ENCODE assay signal across 9 mouse cellular contexts in the genomic region with DNA sequence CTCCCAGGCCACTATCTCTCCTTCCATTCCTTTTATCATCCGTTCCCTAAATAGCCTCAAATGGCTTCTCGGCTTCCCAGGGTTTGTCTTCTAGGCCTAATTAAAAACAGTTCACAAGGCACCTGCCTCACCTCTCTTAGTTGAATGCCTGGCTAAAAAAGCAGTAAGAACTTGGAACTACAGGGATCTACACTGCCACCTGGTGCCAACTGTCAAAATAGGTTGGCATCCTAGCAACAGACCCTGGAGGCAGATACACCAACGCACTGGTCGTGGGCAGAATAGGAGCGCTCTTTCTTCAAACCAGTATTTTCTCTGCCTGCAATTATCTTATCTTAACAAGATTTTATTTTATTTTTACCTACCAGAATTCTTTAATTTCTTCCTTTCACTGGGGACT. TPM values are rescaled to one million over a fixed set of nuclear protein-coding genes. Genes with fewer than 3 reads are reported as not detected.
DNase-seq lines count a peak whose midpoint lies in the region; ATAC-seq lines count a peak whose summit lies in the region.
"Had no signal": no experiment of that assay in that cellular context is flagged by ENCODE, and none has a peak within 500 bp of the region (broad histone marks: within the 10 kb centered on the region; RNA-seq: fewer than 3 reads in every experiment).

No protein-coding gene starts in this region.

- 35% methylated on average over 5 of the region's 5 CpGs for WGBS in kidney, embryonic 15.5 days
- WGBS in embryonic facial prominence, embryonic 10.5 days = 37% methylated on average over 5 of the region's 5 CpGs
- WGBS in hindbrain, embryonic 16.5 days = 26% methylated on average over 5 of the region's 5 CpGs
- WGBS in midbrain, embryonic 14.5 days = 27% methylated on average over 5 of the region's 5 CpGs

- DNase-seq in kidney, adult 18-20 months = peak; percentile 60
- DNase-seq in adrenal gland, adult 2 months = peak; percentile 47
- DNase-seq in embryonic facial prominence, embryonic 10.5 days (ENCODE audit: low spot score) = peak; percentile 64
- peak; percentile 72 to 76 for DNase-seq in left cerebral cortex, postnatal 36 days (ENCODE audit: low spot score in 2 of 2)
- DNase-seq in midbrain, embryonic 14.5 days = peak; percentile 90
- DNase-seq in spleen, postnatal 4 days (ENCODE audit: low spot score in 2 of 2) = peak; percentile 49 to 70

- ATAC-seq in kidney, embryonic 15.5 days (replicated peaks; ENCODE audit: low FRiP score) = no peak
- ATAC-seq in hindbrain, embryonic 16.5 days = peak; percentile 84
- no peak for ATAC-seq in midbrain, embryonic 14.5 days (ENCODE audit: low FRiP score, low TSS enrichment)

- H3K9me3 ChIP-seq in kidney, embryonic 15.5 days (replicated peaks) = no peaks in the 10 kb centered on the region
- no peaks in the 10 kb centered on the region for H3K9me3 ChIP-seq in embryonic facial prominence, embryonic 10.5 days
- no peaks in the 10 kb centered on the region for H3K9me3 ChIP-seq in hindbrain, embryonic 16.5 days (ENCODE audit: control insufficient read depth, low read length)
- no peaks in the 10 kb centered on the region for H3K9me3 ChIP-seq in midbrain, embryonic 14.5 days (ENCODE audit: control insufficient read depth, low read length)
- H3K9me3 ChIP-seq: embryonic facial prominence, embryonic 13.5 days had no signal

- no peaks in the 10 kb centered on the region for H3K4me1 ChIP-seq in kidney, embryonic 15.5 days
- no peaks in the 10 kb centered on the region for H3K4me1 ChIP-seq in embryonic facial prominence, embryonic 10.5 days
- H3K4me1 ChIP-seq in hindbrain, embryonic 16.5 days (ENCODE audit: control insufficient read depth, insufficient read depth, low read depth, low read length) = no peaks in the 10 kb centered on the region
- H3K4me1 ChIP-seq in midbrain, embryonic 14.5 days (ENCODE audit: control insufficient read depth, insufficient read depth, low read length) = no peaks in the 10 kb centered on the region
- H3K4me1 ChIP-seq: embryonic facial prominence, embryonic 13.5 days had no signal

- no peak overlapping the region for H3K9ac ChIP-seq in kidney, embryonic 15.5 days
- no peak overlapping the region for H3K9ac ChIP-seq in hindbrain, embryonic 16.5 days (ENCODE audit: low read depth, low read length)
- H3K9ac ChIP-seq in midbrain, embryonic 14.5 days (replicated peaks; ENCODE audit: low read length) = no peak overlapping the region
- H3K9ac ChIP-seq: embryonic facial prominence, embryonic 13.5 days had no signal

- intact Hi-C loops in left cerebral cortex, postnatal 36 days (cut with DNase I) = loop anchor here (1.0 to 5.0 kb wide), 3 partner anchors 21 to 119 kb away; no protein-coding TSS in a partner anchor

- no peak overlapping the region for H3K4me2 ChIP-seq in kidney, embryonic 15.5 days
- no peak overlapping the region for H3K4me2 ChIP-seq in hindbrain, embryonic 16.5 days (ENCODE audit: low read length)
- H3K4me2 ChIP-seq in midbrain, embryonic 14.5 days (ENCODE audit: low read length) = no peak overlapping the region
- H3K4me2 ChIP-seq: embryonic facial prominence, embryonic 13.5 days had no signal

- H3K36me3 ChIP-seq in kidney, embryonic 15.5 days = no peaks in the 10 kb centered on the region
- no peaks in the 10 kb centered on the region for H3K36me3 ChIP-seq in embryonic facial prominence, embryonic 10.5 days (replicated peaks)
- H3K36me3 ChIP-seq in hindbrain, embryonic 16.5 days (ENCODE audit: control insufficient read depth, insufficient read depth, low read length) = no peaks in the 10 kb centered on the region
- no peaks in the 10 kb centered on the region for H3K36me3 ChIP-seq in midbrain, embryonic 14.5 days (ENCODE audit: control insufficient read depth, insufficient read depth, low read length)
- H3K36me3 ChIP-seq: embryonic facial prominence, embryonic 13.5 days had no signal

- no peak overlapping the region for H3K27ac ChIP-seq in kidney, embryonic 15.5 days
- no peak overlapping the region for H3K27ac ChIP-seq in embryonic facial prominence, embryonic 10.5 days (replicated peaks)
- H3K27ac ChIP-seq in hindbrain, embryonic 16.5 days (ENCODE audit: low read depth, low read length) = no peak overlapping the region
- no peak overlapping the region for H3K27ac ChIP-seq in midbrain, embryonic 14.5 days (replicated peaks; ENCODE audit: low read depth, low read length)
- H3K27ac ChIP-seq: embryonic facial prominence, embryonic 13.5 days had no signal

- H3K27me3 ChIP-seq in kidney, embryonic 15.5 days = no peaks in the 10 kb centered on the region
- H3K27me3 ChIP-seq in embryonic facial prominence, embryonic 10.5 days (replicated peaks; ENCODE audit: low read depth, poor library complexity, severe bottlenecking) = no peaks in the 10 kb centered on the region
- H3K27me3 ChIP-seq in hindbrain, embryonic 16.5 days (replicated peaks; ENCODE audit: control insufficient read depth, insufficient read depth, low read length) = no peaks in the 10 kb centered on the region
- no peaks in the 10 kb centered on the region for H3K27me3 ChIP-seq in midbrain, embryonic 14.5 days (ENCODE audit: control insufficient read depth, insufficient read depth, low read length)
- H3K27me3 ChIP-seq: embryonic facial prominence, embryonic 13.5 days had no signal

- no peak overlapping the region for H3K4me3 ChIP-seq in kidney, embryonic 15.5 days (replicated peaks)
- H3K4me3 ChIP-seq in embryonic facial prominence, embryonic 10.5 days = no peak overlapping the region
- H3K4me3 ChIP-seq in hindbrain, embryonic 16.5 days (ENCODE audit: low read length) = no peak overlapping the region
- no peak overlapping the region for H3K4me3 ChIP-seq in midbrain, embryonic 14.5 days (replicated peaks; ENCODE audit: low read depth, low read length)
- H3K4me3 ChIP-seq: embryonic facial prominence, embryonic 13.5 days had no signal

RNA-seq across cellular contexts. Expression of gene Slc2a3, which starts 15.2 kb away (rescaled TPM):
- 7.8 and 10.4 TPM in 2 replicates for polyA plus RNA-seq in kidney, embryonic 15.5 days (2015; fragmentation: Nextera tagmentation; extraction: Ambion mirVana)
- 10 to 100 TPM in 1 of 2 experiments, 1 to 10 TPM in 1; 5.2 to 10.5 TPM for total RNA-seq in adrenal gland, adult 2 months (2021)
- 2.1 and 2.2 TPM in 2 replicates for polyA plus RNA-seq in adrenal gland, adult 2 months (2012; rRNA removed)
- polyA plus RNA-seq in embryonic facial prominence, embryonic 10.5 days (2016; fragmentation: Nextera tagmentation; extraction: Ambion mirVana) = 55.4 and 68.4 TPM in 2 replicates
- polyA plus RNA-seq in hindbrain, embryonic 16.5 days (2015; fragmentation: Nextera tagmentation; extraction: Ambion mirVana) = 57.0 and 57.4 TPM in 2 replicates
- total RNA-seq in left cerebral cortex, postnatal 36 days (2021) = 100 to 1,000 TPM; 125 to 138 TPM
- 21.7 and 28.4 TPM in 2 replicates for polyA plus RNA-seq in midbrain, embryonic 14.5 days (2014; fragmentation: Nextera tagmentation; extraction: Ambion mirVana)

RNA-seq across cellular contexts. Expression of gene Foxj2, which starts 33.4 kb away (rescaled TPM):
- polyA plus RNA-seq in kidney, embryonic 15.5 days (2015; fragmentation: Nextera tagmentation; extraction: Ambion mirVana) = 6.0 and 6.3 TPM in 2 replicates
- total RNA-seq in adrenal gland, adult 2 months (2021) = 10 to 100 TPM; 20.0 to 24.4 TPM
- 12.4 and 14.8 TPM in 2 replicates for polyA plus RNA-seq in adrenal gland, adult 2 months (2012; rRNA removed)
- 2.9 and 3.0 TPM in 2 replicates for polyA plus RNA-seq in embryonic facial prominence, embryonic 10.5 days (2016; fragmentation: Nextera tagmentation; extraction: Ambion mirVana)
- 6.7 and 8.3 TPM in 2 replicates for polyA plus RNA-seq in hindbrain, embryonic 16.5 days (2015; fragmentation: Nextera tagmentation; extraction: Ambion mirVana)
- total RNA-seq in left cerebral cortex, postnatal 36 days (2021) = 10 to 100 TPM; 28.8 to 30.3 TPM
- 9.0 and 10.1 TPM in 2 replicates for polyA plus RNA-seq in midbrain, embryonic 14.5 days (2014; fragmentation: Nextera tagmentation; extraction: Ambion mirVana)
